Mouse (Mus musculus): ENCODE results near the gene Upk3a. TPM values are rescaled to one million over a fixed set of nuclear protein-coding genes. Genes with fewer than 3 reads are reported as not detected.
A peak's percentile ranks its signal among the peaks of the same experiment; 100 is the strongest.

The Upk3a gene
- polyA plus RNA-seq, 1 experiment, result not detected

DNA sequence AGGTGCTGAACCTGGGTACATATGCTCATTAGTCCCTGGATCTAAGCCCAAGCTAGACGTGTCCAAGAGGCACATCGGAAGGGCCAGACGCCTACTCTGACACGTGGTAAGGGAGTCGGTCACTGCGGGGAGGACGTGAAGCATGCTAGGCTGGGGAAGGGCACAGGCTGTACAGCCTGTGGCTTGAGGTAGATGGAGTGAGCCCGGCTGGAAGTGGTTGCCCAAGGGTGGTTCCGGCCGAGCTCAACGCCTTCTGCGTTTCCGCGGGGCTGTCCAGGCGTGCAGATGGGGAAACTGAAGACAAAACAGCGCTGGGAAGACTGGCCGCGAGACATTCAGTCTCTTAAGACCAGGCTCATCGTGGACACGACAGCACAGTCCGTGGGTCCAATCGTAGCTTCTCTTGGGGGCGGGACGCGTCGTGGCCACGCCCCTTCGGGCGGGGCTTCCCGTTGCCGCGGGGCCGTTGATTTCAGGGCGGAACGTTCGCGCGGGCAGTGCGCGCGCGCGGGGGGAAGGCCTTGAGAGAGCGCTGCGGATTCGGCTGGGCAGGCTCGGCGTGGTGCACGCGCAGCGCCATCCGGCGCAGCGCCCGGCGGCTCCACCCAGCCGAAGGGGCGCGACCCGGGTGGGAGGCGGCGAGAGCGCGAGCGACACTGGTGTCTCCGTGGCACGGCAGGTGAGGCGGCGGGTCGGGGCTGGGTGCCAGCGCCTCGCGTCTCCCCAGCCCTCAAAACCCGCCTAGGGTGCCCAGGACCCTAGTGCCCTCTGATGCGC, 19.8 kb downstream of the Upk3a start:
- Histone ChIP-seq H3K4me1 (ENCODE audit: control insufficient read depth, insufficient read depth, insufficient read length) (peaks cover 9% of the 10 kb centered on the region; the same call in 1 of the 2 replicates), H3K36me3 (ENCODE audit: control insufficient read depth, insufficient read depth, low read length) (no peaks in the 10 kb centered on the region), H3K27me3 (ENCODE audit: control insufficient read depth, insufficient read depth, low read length) (no peaks in the 10 kb centered on the region), H3K27ac (ENCODE audit: insufficient read depth, low read length) (peak overlapping the region; percentile 45), H3K4me3 (ENCODE audit: extremely low read depth, insufficient read depth, insufficient read length) (peak overlapping the region; percentile 68)
- TF ChIP-seq POLR2A (IDR thresholded peaks at IDR 0.05; ENCODE audit: low read depth, low read length) (peak; percentile 24), CTCF (IDR thresholded peaks at IDR 0.05; ENCODE audit: extremely low read depth, insufficient read depth, insufficient read length, insufficient replicate concordance) (no peak)
- peak; percentile 89 to 95 for DNase-seq (ENCODE audit: low read depth in 1 of 2, low spot score in 2 of 2)
- WGBS, result under 1% methylated on average over 75 of the region's 75 CpGs

DNA sequence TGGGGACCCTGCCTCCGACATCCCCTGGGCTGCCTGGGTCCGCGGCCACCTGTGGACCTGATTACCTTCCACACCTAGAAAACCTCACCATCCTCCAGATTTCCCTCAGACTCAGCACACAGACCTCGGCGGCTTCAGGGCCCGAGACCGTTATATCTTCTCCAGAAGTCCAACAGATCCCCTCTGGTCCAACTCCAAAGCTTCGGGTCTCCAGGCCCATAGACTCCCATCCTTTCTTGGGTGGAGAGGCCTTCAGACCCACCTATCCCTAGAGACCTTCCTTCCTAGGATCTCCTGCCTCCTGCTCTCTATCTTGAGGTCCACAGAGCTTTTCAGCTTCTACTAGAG, 20.4 kb downstream of the Upk3a start:
- H3K4me1 ChIP-seq (ENCODE audit: control insufficient read depth, insufficient read depth, insufficient read length), result peaks cover 12% of the 10 kb centered on the region; the same call in 1 of the 2 replicates
- no peak for DNase-seq (ENCODE audit: low read depth in 1 of 2, low spot score in 2 of 2)
- no peaks in the 10 kb centered on the region for H3K36me3 ChIP-seq (ENCODE audit: control insufficient read depth, insufficient read depth, low read length)
- peak overlapping the region; percentile 68 for H3K4me3 ChIP-seq (ENCODE audit: extremely low read depth, insufficient read depth, insufficient read length)
- TF ChIP-seq POLR2A (IDR thresholded peaks at IDR 0.05; ENCODE audit: low read depth, low read length), result no peak
- no peak for TF ChIP-seq CTCF (IDR thresholded peaks at IDR 0.05; ENCODE audit: extremely low read depth, insufficient read depth, insufficient read length, insufficient replicate concordance)
- H3K27ac ChIP-seq (ENCODE audit: insufficient read depth, low read length), result peak overlapping the region; percentile 45
- no peaks in the 10 kb centered on the region for H3K27me3 ChIP-seq (ENCODE audit: control insufficient read depth, insufficient read depth, low read length)
- WGBS, result 3% methylated on average over 8 of the region's 8 CpGs

DNA sequence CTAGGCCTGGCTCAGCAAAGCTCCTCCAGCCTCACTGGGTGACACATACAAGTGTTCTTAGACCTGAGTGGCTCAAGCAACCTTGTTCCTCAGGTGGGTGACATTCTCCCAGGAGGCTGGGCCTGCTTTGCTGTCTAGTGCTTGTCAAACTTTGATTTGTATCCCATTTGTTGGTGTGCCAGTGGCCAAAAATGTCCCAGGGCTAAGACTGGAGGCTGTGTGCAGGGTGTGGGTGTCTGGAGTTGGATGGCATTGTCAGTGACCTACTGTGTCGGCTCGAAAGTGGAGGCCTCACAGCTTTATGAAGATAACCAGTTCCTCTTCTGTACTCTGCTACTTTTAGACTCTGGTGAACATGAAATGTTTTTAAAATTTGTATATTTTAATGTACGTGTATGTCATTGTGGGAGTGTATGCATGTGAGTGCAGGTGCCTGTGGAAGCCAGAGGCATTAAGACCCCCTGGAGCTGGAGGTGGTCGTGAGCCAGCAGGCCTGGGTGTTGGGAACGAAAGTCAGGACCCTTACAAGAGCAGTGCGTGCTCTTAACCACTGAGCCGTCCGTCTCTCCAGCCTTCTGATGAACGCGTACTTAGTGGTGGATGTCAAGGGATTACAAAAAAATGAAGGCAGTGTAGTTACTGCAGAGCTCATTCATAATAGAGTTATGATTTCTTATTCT, 24.7 kb downstream of the Upk3a start:
- H3K27me3 ChIP-seq (ENCODE audit: control insufficient read depth, insufficient read depth, low read length), result no peaks in the 10 kb centered on the region
- H3K36me3 ChIP-seq (ENCODE audit: control insufficient read depth, insufficient read depth, low read length), result peaks cover 5% of the 10 kb centered on the region; the same call in 1 of the 2 replicates
- no peak for DNase-seq (ENCODE audit: low read depth in 1 of 2, low spot score in 2 of 2)
- H3K4me3 ChIP-seq (ENCODE audit: extremely low read depth, insufficient read depth, insufficient read length), result no peak overlapping the region
- peaks cover 19% of the 10 kb centered on the region; the same call in 1 of the 2 replicates for H3K4me1 ChIP-seq (ENCODE audit: control insufficient read depth, insufficient read depth, insufficient read length)
- WGBS, result 84% methylated on average over 10 of the region's 10 CpGs
- TF ChIP-seq CTCF (IDR thresholded peaks at IDR 0.05; ENCODE audit: extremely low read depth, insufficient read depth, insufficient read length, insufficient replicate concordance) (no peak), POLR2A (IDR thresholded peaks at IDR 0.05; ENCODE audit: low read depth, low read length) (no peak)
- H3K27ac ChIP-seq (ENCODE audit: insufficient read depth, low read length), result peak overlapping the region; percentile 55

DNA sequence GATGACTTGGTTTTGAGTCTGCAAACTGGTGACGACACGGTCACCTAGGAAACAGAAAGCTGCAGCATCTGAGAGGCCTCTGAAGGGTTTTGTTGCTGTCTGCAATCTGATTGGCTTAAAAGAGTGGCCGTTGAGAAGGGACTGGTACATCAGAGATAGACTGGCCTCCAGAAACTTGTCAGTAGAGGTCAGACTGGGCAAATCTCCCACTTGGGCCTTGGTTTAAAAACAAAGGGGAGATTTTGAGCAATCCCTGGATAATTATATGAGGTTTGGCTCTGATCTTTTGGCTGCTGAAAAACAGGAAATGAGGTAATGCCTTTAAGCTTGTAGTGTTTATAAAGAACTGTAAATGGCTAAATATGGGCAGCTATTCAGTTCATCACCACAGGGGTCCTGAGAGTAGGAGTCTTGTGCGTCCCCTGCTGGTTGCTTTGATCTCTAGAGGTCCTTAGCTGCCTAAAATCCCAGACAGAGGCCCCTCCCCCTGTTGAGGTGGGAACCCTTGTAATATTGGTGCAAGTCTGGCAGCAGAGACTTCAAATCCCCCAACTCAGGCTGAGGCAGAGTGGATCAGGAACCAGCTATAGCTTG, 25.5 kb downstream of the Upk3a start:
- Histone ChIP-seq H3K27me3 (ENCODE audit: control insufficient read depth, insufficient read depth, low read length) (no peaks in the 10 kb centered on the region), H3K36me3 (ENCODE audit: control insufficient read depth, insufficient read depth, low read length) (peaks cover 6% of the 10 kb centered on the region), H3K4me1 (ENCODE audit: control insufficient read depth, insufficient read depth, insufficient read length) (peaks cover 18% of the 10 kb centered on the region; the same call in 1 of the 2 replicates), H3K4me3 (ENCODE audit: extremely low read depth, insufficient read depth, insufficient read length) (no peak overlapping the region), H3K27ac (ENCODE audit: insufficient read depth, low read length) (peak overlapping the region; percentile 80)
- peak; percentile 60 to 85 for DNase-seq (ENCODE audit: low read depth in 1 of 2, low spot score in 2 of 2)
- 28% methylated on average over 4 of the region's 4 CpGs for WGBS
- TF ChIP-seq POLR2A (IDR thresholded peaks at IDR 0.05; ENCODE audit: low read depth, low read length) (no peak), CTCF (IDR thresholded peaks at IDR 0.05; ENCODE audit: extremely low read depth, insufficient read depth, insufficient read length, insufficient replicate concordance) (peak; percentile 50; the same call in 1 of the 2 replicates)

DNA sequence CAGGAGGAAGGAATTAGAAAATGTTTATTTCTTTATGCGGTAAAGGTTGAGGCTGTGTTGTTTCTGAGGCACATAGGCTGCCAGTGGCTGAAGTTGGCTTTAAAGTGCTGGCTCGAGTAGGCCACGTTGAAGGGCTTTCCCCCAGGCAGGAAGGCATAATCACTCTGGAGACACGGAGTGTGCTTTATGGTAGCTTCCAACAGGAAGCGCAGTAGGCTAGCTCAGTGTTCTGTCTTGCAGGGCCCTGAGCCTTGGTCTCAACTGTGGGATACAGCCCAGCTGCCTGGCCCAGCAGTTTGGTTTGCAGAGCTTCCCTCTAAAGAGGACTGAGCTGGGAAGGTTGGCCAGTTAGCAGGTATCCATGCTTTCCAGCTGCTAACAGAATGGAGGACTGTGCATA, 26.2 kb downstream of the Upk3a start:
- Histone ChIP-seq H3K27ac (ENCODE audit: insufficient read depth, low read length) (peak overlapping the region; percentile 80), H3K4me1 (ENCODE audit: control insufficient read depth, insufficient read depth, insufficient read length) (peaks cover 12% of the 10 kb centered on the region; the same call in 1 of the 2 replicates), H3K4me3 (ENCODE audit: extremely low read depth, insufficient read depth, insufficient read length) (no peak overlapping the region), H3K27me3 (ENCODE audit: control insufficient read depth, insufficient read depth, low read length) (no peaks in the 10 kb centered on the region), H3K36me3 (ENCODE audit: control insufficient read depth, insufficient read depth, low read length) (peaks cover 8% of the 10 kb centered on the region)
- 57% methylated on average over 5 of the region's 5 CpGs for WGBS
- no peak for TF ChIP-seq CTCF (IDR thresholded peaks at IDR 0.05; ENCODE audit: extremely low read depth, insufficient read depth, insufficient read length, insufficient replicate concordance)
- no peak for TF ChIP-seq POLR2A (IDR thresholded peaks at IDR 0.05; ENCODE audit: low read depth, low read length)
- DNase-seq (ENCODE audit: low read depth in 1 of 2, low spot score in 2 of 2), result no peak

DNA sequence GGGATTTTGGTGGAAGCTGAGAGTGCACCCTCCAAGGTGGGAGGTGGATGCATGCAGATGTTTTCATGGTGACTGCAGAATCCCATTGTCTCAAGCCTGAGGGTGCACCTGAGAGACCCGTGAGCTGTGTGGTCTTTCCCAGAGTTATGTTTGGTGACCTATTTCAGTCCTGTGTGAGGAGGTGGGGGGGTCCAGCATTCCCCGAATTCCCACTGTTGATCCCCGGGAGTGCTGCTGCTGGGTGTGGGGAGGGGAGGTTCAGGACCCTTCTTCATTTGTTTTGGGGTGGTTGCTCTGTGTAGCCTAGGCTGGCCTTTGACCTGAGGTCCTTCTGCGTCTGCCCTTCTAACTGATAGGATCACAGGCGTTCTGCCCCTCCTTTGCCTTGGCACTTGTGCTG, 26.8 kb downstream of the Upk3a start:
- DNase-seq (ENCODE audit: low read depth in 1 of 2, low spot score in 2 of 2), result no peak
- WGBS, result 93% methylated on average over 5 of the region's 5 CpGs
- no peak overlapping the region for H3K4me3 ChIP-seq (ENCODE audit: extremely low read depth, insufficient read depth, insufficient read length)
- TF ChIP-seq POLR2A (IDR thresholded peaks at IDR 0.05; ENCODE audit: low read depth, low read length), result no peak
- no peak for TF ChIP-seq CTCF (IDR thresholded peaks at IDR 0.05; ENCODE audit: extremely low read depth, insufficient read depth, insufficient read length, insufficient replicate concordance)
- peaks cover 12% of the 10 kb centered on the region; the same call in 1 of the 2 replicates for H3K4me1 ChIP-seq (ENCODE audit: control insufficient read depth, insufficient read depth, insufficient read length)
- H3K27me3 ChIP-seq (ENCODE audit: control insufficient read depth, insufficient read depth, low read length), result no peaks in the 10 kb centered on the region
- no peak overlapping the region for H3K27ac ChIP-seq (ENCODE audit: insufficient read depth, low read length)
- H3K36me3 ChIP-seq (ENCODE audit: control insufficient read depth, insufficient read depth, low read length), result peaks cover 9% of the 10 kb centered on the region
